Mouse (Mus musculus) heart, postnatal 0 days (tissue): Measurements from ENCODE around the gene Kpna2.

ENCODE experiments used
- CTCF ChIP-seq: IDR thresholded peaks from 2 replicates; pipeline ENCODE4 v1.5.1; 2016; ENCODE audit warnings: antibody characterized with exemption, control low read depth, low read depth
- EP300 ChIP-seq: IDR thresholded peaks from 2 replicates; pipeline ENCODE4 v1.6.1; 2016; ENCODE audit warnings: antibody characterized with exemption, low read depth

- TF ChIP-seq CTCF (no peak), EP300 (no peak)
Observed at GRCm38 (mm10) chr11:106954566-106954965, 44.8 kb downstream of the Kpna2 start.
